Mouse (Mus musculus): ENCODE results near the gene Gm20388.

DNA sequence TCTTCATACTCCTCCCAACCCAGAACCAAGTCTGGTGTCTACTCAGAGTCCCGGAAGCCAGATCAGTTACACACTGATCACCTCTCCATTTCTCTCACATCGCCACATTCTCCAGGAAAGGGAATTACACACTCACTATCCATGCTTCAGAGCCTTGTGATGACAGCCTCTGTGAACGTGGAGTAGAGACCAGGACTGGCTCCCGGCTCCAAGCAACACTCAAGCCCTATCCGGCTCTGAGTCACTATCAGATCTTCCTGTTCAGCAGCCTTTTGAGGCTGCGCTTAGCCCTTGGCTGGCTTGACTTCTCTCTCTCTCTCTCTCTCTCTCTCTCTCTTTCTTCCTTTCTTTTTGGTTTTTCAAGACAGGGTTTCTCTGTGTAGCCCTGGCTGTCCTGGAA, 3962.7 kb downstream of the Gm20388 start:
- TF ChIP-seq POLR2A (IDR thresholded peaks at IDR 0.05; ENCODE audit: extremely low read depth, insufficient read depth, low read length), result no peak
- no peak for TF ChIP-seq CTCF (IDR thresholded peaks at IDR 0.05; ENCODE audit: extremely low read depth, insufficient read depth, low read length)

Data from cortical plate, adult 2 months (tissue).